Mouse (Mus musculus) skeletal muscle tissue, adult 2 months (tissue): ENCODE results near the gene Slc9a3r1.

Experiments
- DNase-seq: peaks from one replicate; pipeline ENCODE4 v3.0.0-alpha.2; 2012; ENCODE audit warnings: low read depth, low spot score

Slc9a3r1 gene

GRCm38 (mm10) chr11:115188539-115189231, 25.5 kb downstream of the Slc9a3r1 start:
- DNase-seq, result no peak

DNA sequence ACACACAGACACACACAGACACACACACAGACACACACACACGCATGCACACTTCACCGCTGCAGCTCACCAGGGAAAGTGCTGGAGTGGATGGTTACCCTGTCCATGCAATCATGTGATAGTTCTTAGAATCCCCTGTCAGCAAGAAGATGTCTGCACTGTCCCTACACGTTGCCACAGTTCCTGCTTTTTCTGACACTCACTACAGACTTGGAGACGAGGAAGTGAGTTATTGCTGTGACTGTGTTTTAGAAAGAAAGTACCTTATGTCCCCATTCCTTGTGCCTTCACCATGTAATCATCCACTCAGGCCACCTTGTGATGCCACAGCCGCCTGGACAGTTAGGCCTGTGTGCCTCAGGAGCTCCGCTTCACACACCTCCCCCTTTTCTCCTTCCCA, 26.2 kb downstream of the Slc9a3r1 start:
- DNase-seq, result peak; percentile 45

GRCm38 (mm10) chr11:115192180-115192579, 29.0 kb downstream of the Slc9a3r1 start:
- DNase-seq, result peak; percentile 58

DNA sequence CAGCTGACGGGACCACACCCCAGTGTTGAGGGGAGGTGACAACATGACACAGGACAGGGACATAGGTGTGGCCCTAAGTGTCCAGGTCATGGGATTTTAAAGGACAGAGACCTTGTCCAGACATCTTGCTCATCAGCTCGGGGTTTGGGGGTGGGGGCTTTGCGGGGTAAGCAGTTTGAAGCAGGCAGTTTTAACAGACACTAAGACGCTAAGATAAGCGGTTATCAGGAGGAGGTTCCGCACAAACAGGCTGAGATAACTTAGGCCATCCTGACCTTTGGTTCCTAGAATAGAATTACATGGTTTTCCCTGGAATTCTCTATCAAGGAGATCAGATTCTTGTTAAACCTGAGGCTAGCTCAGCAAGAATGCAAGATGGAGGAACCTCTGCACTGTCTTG, 31.6 kb downstream of the Slc9a3r1 start:
- no peak for DNase-seq

- DNase-seq, result no peak
Measured at GRCm38 (mm10) chr11:115195933-115196332, 32.8 kb downstream of the Slc9a3r1 start.

DNA sequence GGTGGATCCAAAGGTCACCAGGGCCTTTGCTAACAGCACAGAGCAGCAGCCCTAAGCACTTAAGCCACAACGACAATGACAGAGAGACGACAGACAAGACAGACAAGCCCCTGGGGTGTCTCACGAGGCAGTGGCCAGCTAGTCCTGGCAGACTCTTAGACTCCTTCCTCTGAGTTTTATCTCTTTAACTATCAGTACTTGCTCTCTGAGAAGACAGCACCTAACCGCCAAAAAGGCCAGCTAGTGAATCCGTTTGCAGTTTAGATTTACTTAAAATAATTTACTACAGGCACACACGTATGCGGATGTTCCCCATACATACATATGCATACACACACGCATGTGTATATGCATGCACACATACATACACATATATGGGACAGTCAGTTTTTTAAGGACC, 34.4 kb downstream of the Slc9a3r1 start:
- DNase-seq, result no peak

- DNase-seq, result no peak
Measured at GRCm38 (mm10) chr11:115198932-115199384, 35.8 kb downstream of the Slc9a3r1 start.

DNA sequence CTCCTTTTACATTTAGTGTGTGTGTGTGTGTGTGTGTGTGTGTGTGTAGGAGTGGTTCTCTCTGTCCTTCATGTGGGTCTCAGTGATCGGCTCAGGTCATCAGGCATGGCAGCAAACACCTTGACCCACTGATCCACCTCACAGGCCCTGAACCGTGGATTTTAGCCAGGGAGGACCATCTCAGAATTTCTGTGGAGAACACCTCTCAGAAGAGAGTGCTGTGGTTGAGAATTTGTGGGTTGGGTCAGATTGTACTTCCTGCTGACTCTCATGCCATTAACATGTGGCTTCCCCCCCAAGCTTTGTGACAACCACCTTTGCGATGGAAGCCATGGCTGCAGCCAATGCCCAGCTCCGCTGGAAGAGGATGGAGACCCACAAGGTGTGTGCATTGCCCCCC, 37.4 kb downstream of the Slc9a3r1 start:
- DNase-seq, result no peak

- peak; percentile 56 for DNase-seq
Measured at GRCm38 (mm10) chr11:115202316-115202715, 39.2 kb downstream of the Slc9a3r1 start.

DNA sequence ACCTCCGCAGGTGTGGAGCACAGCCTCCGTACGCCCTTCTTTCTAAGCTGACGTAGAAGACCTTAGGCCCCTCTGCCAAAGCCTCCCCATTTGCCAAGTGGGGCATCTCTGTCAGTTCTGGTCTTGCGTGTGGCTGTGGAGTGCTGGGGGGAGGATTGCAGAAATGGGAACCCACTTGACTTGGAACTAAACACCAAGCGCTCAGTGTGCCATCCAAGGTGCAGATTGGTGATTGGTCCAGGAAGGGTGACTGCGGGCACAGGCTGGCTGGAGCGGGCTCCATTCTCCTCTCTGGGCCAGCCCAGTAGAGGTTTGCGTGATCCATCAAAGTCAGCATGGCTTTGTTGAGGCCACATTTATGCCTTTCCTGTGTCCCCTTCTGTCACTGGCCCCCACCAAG, 39.6 kb downstream of the Slc9a3r1 start:
- DNase-seq, result no peak

DNA sequence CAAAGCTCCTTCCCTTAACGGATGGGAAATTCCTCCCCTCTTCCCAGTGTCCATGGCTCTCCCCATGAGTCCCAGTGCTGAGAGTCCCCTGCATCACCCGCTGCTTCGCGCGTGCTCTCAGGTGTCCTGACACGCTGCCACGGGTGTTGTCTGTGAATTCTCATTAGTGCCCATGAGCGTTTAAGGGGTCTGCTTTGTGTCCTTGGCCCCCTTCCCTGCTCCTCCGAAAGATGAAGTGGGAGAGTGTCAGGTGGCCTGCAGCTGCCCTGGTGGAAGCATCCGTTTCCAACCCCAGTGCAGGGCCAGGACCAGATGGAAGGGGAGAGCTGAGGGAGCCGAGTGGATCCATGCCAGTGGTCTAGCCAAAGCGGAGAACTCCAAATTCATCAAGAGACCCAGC, 45.0 kb downstream of the Slc9a3r1 start:
- no peak for DNase-seq

- DNase-seq, result no peak
Measured at GRCm38 (mm10) chr11:115208776-115209732, 45.9 kb downstream of the Slc9a3r1 start.

DNA sequence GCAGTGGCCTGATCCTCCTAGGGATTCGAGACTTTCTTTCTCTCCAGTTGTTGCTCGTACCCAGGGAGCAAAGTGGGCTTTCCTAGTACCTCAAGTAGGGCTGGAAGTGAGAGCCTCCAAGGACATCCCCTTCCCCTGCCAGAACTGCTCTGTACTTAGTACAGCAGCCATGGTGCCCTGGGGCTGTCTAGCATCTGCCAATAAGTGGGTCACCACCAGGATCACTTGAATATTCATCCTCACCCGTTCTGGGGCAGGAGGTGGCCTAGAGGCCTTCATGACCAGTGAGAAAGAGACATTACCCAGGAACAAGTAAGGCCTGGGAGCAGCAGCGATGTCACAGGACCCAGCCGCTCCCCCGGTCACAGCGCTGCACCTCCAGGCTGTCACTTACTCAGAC, 46.8 kb downstream of the Slc9a3r1 start:
- no peak for DNase-seq

DNA sequence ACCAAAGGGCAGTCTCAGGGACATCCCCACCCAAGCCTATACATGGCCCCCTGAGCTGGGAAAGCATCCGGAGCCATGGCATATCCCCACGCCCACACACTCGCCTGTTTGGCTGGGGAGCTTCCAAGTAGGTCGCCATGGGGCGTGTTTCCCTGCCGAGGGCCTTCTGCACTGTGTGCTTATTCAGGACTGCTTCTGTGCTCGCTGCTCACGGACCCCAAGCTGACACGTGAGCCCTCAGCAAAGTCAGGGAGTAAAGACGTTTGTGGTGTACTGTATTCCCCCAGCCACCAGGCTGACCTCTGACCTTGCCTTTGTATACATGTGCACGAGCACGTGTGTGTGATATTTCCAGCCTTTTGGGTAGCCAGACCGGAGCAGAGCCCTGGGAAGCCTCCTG, 49.0 kb downstream of the Slc9a3r1 start:
- no peak for DNase-seq

DNA sequence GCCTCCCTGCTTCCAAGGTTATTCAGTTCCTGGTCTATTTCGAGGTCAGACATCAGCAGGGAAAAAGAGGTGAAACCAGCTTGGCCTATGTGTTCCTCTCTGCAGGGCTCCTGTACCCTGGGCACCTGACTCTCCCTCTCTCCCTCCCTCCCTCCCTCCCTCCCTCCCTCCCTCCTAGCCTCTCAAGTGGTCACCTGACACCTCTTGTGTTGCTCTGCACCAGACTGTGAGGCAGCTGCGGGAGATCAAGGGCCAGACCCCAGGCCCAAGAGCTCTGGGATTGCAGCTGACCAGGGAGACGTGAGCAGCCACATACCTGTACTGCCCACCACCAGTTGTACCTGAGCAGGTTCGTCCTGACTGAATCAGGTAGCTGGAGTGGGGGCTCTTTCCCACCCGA, 52.0 kb downstream of the Slc9a3r1 start:
- no peak for DNase-seq

- DNase-seq, result no peak
Measured at GRCm38 (mm10) chr11:115217439-115218410, 54.6 kb downstream of the Slc9a3r1 start.

DNA sequence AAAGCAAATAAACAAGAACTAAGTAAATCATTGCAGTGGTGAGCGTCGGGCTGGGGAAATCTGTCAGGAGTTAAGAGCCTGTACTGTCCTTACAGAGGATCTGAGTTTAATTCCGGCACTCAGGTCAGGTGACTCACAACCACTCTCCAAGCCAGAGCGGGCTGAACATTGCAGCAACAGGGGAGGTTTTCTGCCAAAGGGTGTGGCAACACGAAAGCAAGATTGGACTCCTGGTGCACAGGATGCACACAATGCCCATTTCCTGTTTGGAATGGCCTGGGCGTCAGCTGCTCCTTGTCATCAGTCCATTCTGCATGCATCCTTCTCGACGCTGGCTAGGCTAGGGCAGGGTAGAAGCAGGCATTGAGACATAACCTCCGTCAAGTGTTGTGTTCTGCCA, 56.1 kb downstream of the Slc9a3r1 start:
- DNase-seq, result peak; percentile 68

GRCm38 (mm10) chr11:115219685-115220084, 56.5 kb downstream of the Slc9a3r1 start:
- no peak for DNase-seq

GRCm38 (mm10) chr11:115222077-115222476, 58.9 kb downstream of the Slc9a3r1 start:
- no peak for DNase-seq

DNA sequence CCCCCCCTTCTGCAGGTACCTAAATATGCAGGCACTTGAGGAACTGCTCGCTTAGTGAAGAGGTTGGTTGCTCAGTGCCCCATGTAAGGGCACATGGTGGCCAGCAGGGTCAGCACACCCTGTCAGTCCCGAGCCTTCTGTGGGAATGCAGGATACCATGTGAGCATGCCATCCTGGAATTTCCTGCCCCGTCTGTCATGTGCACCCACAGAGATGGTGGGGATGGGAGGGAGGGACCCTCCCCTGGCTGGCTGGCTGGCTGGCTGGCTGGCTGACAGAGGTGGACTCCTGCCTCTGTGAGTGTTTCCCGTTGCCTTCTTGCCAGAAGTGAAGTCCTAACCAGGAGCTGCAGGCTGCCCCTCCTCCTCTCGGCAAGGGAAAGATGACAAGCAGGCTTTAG, 59.4 kb downstream of the Slc9a3r1 start:
- DNase-seq, result no peak

- DNase-seq, result no peak
Measured at GRCm38 (mm10) chr11:115223451-115223850, 60.3 kb downstream of the Slc9a3r1 start.

- DNase-seq, result no peak
Measured at GRCm38 (mm10) chr11:115223877-115224276, 60.7 kb downstream of the Slc9a3r1 start.
